Mouse (Mus musculus): ENCODE results near the gene Ptprg. TPM values are rescaled to one million over a fixed set of nuclear protein-coding genes. Genes with fewer than 3 reads are reported as not detected.

Gene Ptprg
- polyA plus RNA-seq, 1 experiment from 2014 or later: 42.3 TPM

DNA sequence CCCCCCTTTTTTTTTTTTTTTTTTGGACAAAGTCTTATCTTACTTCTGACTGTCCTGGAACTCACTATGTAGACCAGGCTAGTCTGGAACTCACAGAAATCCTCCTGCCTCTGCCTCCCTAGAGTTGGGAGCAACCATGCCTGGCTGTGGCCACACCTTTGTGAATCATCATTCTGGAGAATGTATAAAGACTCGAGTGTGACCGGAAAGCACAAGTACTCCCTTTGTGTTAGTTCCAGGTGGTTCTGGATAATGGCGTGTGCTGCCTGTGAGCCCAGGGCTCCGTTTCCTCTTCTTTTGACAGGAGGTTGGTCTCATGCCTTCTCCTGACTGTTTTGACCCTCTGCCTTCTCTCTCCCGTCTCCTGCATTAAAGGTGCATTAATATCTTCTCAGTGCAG, 41.0 kb downstream of the Ptprg start:
- H3K4me3 ChIP-seq (ENCODE audit: low read depth, low read length): no peak overlapping the region
- H3K27me3 ChIP-seq (ENCODE audit: control insufficient read depth, insufficient read depth, low read length): no peaks in the 10 kb centered on the region
- no peak for ATAC-seq (ENCODE audit: low read depth)
- H3K4me1 ChIP-seq (ENCODE audit: control insufficient read depth, insufficient read depth, low read length): peaks cover 6% of the 10 kb centered on the region; the same call in 1 of the 2 replicates
- no peaks in the 10 kb centered on the region for H3K36me3 ChIP-seq (ENCODE audit: control insufficient read depth, insufficient read depth, low read length)
- H3K9me3 ChIP-seq (ENCODE audit: control insufficient read depth, low read length): no peaks in the 10 kb centered on the region
- H3K4me2 ChIP-seq (ENCODE audit: low read depth, low read length): no peak overlapping the region
- no peak overlapping the region for H3K27ac ChIP-seq (ENCODE audit: low read depth, low read length)
- WGBS: 83% methylated on average over 5 of the region's 5 CpGs
- no peak overlapping the region for H3K9ac ChIP-seq (replicated peaks; ENCODE audit: low read depth, low read length)

DNA sequence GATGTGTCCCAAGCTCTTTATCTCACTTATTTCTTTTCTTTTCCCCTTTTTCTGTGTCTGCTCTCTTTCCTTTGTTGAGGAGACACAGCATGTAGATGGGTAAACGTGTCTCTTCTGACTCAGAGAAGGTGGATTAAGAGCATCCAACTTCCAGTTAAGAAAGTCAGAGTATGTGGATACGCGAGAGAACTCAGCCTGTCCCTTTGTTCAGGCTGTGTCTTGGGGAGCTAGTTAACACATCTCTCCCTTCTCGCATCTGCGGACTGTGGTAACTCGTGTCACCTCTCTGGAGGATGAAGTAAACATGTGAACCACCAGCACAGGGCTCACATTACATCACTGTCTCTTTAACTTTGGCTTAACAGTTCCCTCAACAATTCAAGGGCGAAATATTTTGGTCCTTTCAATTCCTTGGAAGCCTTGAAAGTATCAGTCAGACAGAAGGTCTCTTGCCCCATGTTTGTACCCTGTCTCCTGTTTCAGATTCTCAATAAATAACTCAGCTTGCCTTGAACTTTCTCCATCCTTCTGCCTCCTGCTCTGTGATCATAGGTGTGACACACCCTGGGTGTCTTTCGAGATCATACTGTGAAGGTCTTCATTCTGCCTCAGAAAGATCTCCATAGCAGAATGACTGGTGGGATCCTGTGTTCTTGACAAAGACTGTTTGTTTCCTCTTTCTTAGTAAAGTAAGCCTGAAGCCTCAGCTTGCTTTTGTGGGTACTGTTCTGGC, 51.0 kb downstream of the Ptprg start:
- Histone ChIP-seq H3K36me3 (ENCODE audit: control insufficient read depth, insufficient read depth, low read length) (no peaks in the 10 kb centered on the region), H3K4me3 (ENCODE audit: low read depth, low read length) (no peak overlapping the region), H3K4me1 (ENCODE audit: control insufficient read depth, insufficient read depth, low read length) (peaks cover 14% of the 10 kb centered on the region; the same call in 1 of the 2 replicates), H3K27me3 (ENCODE audit: control insufficient read depth, insufficient read depth, low read length) (no peaks in the 10 kb centered on the region), H3K4me2 (ENCODE audit: low read depth, low read length) (no peak overlapping the region), H3K9ac (replicated peaks; ENCODE audit: low read depth, low read length) (no peak overlapping the region), H3K9me3 (ENCODE audit: control insufficient read depth, low read length) (no peaks in the 10 kb centered on the region), H3K27ac (ENCODE audit: low read depth, low read length) (no peak overlapping the region)
- ATAC-seq (ENCODE audit: low read depth): no peak
- whole genome bisulfite sequencing: 75% methylated on average over 8 of the region's 8 CpGs

DNA sequence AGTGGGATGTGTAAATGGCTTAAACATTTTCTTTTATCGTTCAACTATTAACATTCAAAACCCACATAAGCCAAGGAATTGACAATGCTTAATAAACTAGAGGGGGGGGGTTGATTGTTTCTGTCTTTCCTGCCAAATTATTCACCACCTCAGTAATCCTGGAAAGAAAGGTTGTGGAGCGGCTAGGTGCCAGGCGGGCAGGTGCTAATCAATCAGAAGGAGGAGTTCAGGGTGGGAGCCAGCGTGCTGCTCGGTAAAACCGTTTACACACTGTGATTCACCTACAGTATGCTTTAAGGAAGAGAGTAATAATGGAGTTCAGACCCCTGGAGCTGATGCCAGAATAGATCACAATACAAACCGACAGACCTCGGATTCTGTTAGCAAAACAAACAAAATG, 55.0 kb downstream of the Ptprg start:
- no peaks in the 10 kb centered on the region for H3K36me3 ChIP-seq (ENCODE audit: control insufficient read depth, insufficient read depth, low read length)
- H3K9me3 ChIP-seq (ENCODE audit: control insufficient read depth, low read length): no peaks in the 10 kb centered on the region
- WGBS: 44% methylated on average over 8 of the region's 8 CpGs
- H3K4me1 ChIP-seq (ENCODE audit: control insufficient read depth, insufficient read depth, low read length): 0 out of 2 replicates have a peak, but pooled peaks cover 13% of the 10 kb centered on the region
- H3K4me2 ChIP-seq (ENCODE audit: low read depth, low read length): no peak overlapping the region
- H3K27me3 ChIP-seq (ENCODE audit: control insufficient read depth, insufficient read depth, low read length): no peaks in the 10 kb centered on the region
- no peak overlapping the region for H3K27ac ChIP-seq (ENCODE audit: low read depth, low read length)
- no peak for ATAC-seq (ENCODE audit: low read depth)
- H3K9ac ChIP-seq (replicated peaks; ENCODE audit: low read depth, low read length): no peak overlapping the region
- no peak overlapping the region for H3K4me3 ChIP-seq (ENCODE audit: low read depth, low read length)

DNA sequence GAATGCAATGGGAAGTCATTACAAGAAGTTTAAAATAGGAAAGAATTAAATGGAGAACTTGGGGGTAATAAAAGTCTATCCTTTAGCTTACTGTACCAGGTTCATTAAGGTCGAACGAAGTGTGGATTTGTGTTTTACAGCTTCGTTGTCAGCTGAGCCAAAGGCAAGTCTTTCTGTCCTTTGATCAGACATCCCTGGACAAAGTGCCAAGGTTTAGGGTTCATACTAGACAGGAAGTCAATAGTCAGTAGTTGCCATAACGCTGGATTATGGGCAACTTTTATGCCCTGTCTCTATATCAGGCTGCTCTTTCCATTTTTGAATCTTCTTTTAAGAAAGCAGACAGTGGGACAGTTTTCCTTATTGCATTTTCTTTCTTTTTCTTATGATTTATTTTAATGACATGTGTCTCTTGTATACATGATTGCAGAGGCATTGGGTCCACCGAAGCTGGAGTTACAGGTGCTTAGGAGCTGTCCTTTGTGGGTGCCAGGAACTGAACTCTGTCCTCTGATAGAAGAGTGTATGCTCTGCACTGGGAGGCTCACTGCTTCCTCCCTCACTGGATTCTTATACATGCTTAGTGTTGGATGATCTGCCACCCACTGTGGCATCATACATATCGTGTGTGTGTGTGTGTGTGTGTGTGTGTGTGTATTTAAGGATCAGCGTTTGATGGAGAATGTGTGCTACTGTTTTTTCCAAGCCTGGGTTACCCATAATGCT, 56.7 kb downstream of the Ptprg start:
- H3K36me3 ChIP-seq (ENCODE audit: control insufficient read depth, insufficient read depth, low read length): no peaks in the 10 kb centered on the region
- 0 out of 2 replicates have a peak, but pooled peaks cover 13% of the 10 kb centered on the region for H3K4me1 ChIP-seq (ENCODE audit: control insufficient read depth, insufficient read depth, low read length)
- H3K27me3 ChIP-seq (ENCODE audit: control insufficient read depth, insufficient read depth, low read length): no peaks in the 10 kb centered on the region
- ATAC-seq (ENCODE audit: low read depth): no peak
- no peaks in the 10 kb centered on the region for H3K9me3 ChIP-seq (ENCODE audit: control insufficient read depth, low read length)
- 78% methylated on average over 7 of the region's 7 CpGs for WGBS
- no peak overlapping the region for H3K4me3 ChIP-seq (ENCODE audit: low read depth, low read length)
- no peak overlapping the region for H3K9ac ChIP-seq (replicated peaks; ENCODE audit: low read depth, low read length)
- H3K27ac ChIP-seq (ENCODE audit: low read depth, low read length): no peak overlapping the region
- no peak overlapping the region for H3K4me2 ChIP-seq (ENCODE audit: low read depth, low read length)

DNA sequence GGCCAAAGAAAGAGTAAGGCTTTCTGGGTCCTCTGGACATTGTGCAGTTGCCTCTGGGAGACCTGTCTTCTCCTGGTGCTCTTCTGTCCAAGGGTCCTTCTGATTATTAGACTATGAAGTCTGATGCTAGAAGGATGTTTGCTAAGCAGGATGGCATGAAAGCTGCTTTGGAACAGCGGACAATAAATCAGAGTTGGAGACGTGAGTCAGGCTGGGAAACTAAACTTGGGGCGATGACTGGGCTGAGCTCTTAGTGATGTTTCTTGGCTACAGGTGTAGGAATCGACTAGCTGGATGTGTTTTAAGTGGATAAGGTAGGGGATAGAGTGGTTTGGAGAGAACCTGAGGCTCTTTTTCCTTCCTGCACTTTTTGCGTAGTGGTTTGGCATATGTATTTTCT, 59.1 kb downstream of the Ptprg start:
- Histone ChIP-seq H3K4me1 (ENCODE audit: control insufficient read depth, insufficient read depth, low read length) (0 out of 2 replicates have a peak, but pooled peaks cover 12% of the 10 kb centered on the region), H3K9me3 (ENCODE audit: control insufficient read depth, low read length) (no peaks in the 10 kb centered on the region), H3K36me3 (ENCODE audit: control insufficient read depth, insufficient read depth, low read length) (no peaks in the 10 kb centered on the region), H3K27ac (ENCODE audit: low read depth, low read length) (no peak overlapping the region), H3K27me3 (ENCODE audit: control insufficient read depth, insufficient read depth, low read length) (no peaks in the 10 kb centered on the region), H3K9ac (replicated peaks; ENCODE audit: low read depth, low read length) (no peak overlapping the region), H3K4me3 (ENCODE audit: low read depth, low read length) (no peak overlapping the region), H3K4me2 (ENCODE audit: low read depth, low read length) (no peak overlapping the region)
- WGBS: 78% methylated on average over 5 of the region's 5 CpGs
- no peak for ATAC-seq (ENCODE audit: low read depth)

DNA sequence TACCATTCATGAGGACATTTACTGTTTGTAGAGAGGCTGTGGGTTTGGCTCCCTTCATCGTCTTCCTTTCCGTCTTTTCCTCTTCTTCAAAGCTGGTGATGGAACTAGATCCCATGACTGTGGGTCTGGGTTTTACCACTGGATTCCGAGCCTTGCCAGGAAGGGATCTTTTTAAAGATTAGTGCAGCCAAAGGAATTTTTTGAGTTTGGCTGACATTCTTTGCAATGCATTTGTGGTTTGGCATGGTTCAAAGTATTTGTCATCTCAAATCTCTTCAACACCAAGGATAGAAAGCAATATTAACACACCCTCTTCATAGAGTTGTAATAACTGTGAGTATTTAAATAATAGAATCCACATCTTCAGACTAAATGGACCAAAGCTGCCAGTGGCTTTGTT, 59.8 kb downstream of the Ptprg start:
- Histone ChIP-seq H3K27ac (ENCODE audit: low read depth, low read length) (no peak overlapping the region), H3K4me3 (ENCODE audit: low read depth, low read length) (no peak overlapping the region), H3K36me3 (ENCODE audit: control insufficient read depth, insufficient read depth, low read length) (no peaks in the 10 kb centered on the region), H3K9ac (replicated peaks; ENCODE audit: low read depth, low read length) (no peak overlapping the region), H3K27me3 (ENCODE audit: control insufficient read depth, insufficient read depth, low read length) (no peaks in the 10 kb centered on the region), H3K9me3 (ENCODE audit: control insufficient read depth, low read length) (no peaks in the 10 kb centered on the region), H3K4me2 (ENCODE audit: low read depth, low read length) (no peak overlapping the region), H3K4me1 (ENCODE audit: control insufficient read depth, insufficient read depth, low read length) (0 out of 2 replicates have a peak, but pooled peaks cover 7% of the 10 kb centered on the region)
- no peak for ATAC-seq (ENCODE audit: low read depth)
- WGBS: 89% methylated on average over 3 of the region's 3 CpGs

DNA sequence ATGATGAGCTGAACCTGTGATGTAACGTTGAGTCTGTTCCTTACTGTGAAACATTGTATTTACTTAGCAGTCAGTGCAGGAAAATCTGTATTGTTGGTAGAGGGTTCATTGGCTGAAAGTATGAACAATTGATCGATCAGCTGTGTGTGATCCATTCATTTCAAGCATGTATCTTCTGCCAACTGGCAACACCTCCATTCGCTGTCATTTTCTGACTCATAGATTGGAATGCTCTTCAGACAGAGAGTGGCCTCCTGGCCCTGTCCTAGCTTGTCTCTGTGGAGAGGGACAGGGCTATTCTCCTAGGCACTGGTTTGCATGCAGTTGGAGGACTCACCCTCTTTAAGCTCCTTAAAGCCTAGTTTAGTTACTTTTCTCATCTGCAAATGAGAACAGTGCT, 62.4 kb downstream of the Ptprg start:
- no peak overlapping the region for H3K9ac ChIP-seq (replicated peaks; ENCODE audit: low read depth, low read length)
- WGBS: 78% methylated on average over 3 of the region's 3 CpGs
- H3K27me3 ChIP-seq (ENCODE audit: control insufficient read depth, insufficient read depth, low read length): no peaks in the 10 kb centered on the region
- no peak overlapping the region for H3K27ac ChIP-seq (ENCODE audit: low read depth, low read length)
- peaks cover 6% of the 10 kb centered on the region for H3K4me1 ChIP-seq (ENCODE audit: control insufficient read depth, insufficient read depth, low read length)
- H3K4me3 ChIP-seq (ENCODE audit: low read depth, low read length): no peak overlapping the region
- no peak for ATAC-seq (ENCODE audit: low read depth)
- no peak overlapping the region for H3K4me2 ChIP-seq (ENCODE audit: low read depth, low read length)
- H3K36me3 ChIP-seq (ENCODE audit: control insufficient read depth, insufficient read depth, low read length): no peaks in the 10 kb centered on the region
- H3K9me3 ChIP-seq (ENCODE audit: control insufficient read depth, low read length): no peaks in the 10 kb centered on the region

DNA sequence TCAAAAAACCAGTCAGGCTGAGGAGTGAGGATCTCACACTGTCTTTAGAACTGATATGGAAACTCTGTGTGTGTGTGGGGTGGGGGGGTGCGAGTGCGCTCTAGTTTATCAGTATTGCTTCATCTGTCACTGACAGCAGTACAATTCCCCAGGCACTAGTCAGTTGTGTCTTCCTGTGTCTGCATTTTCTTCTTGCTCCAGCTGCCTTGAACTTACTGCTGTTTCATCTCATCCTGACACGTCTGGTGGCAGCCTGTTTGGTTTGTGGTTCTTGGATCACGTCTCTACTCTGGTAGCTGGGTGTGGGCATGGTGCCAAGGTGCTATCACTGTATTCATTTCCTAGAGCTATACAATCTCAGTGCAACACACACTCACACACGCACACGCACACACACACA, 64.0 kb downstream of the Ptprg start:
- no peak overlapping the region for H3K27ac ChIP-seq (ENCODE audit: low read depth, low read length)
- 61% methylated on average over 6 of the region's 6 CpGs for WGBS
- no peaks in the 10 kb centered on the region for H3K27me3 ChIP-seq (ENCODE audit: control insufficient read depth, insufficient read depth, low read length)
- no peaks in the 10 kb centered on the region for H3K9me3 ChIP-seq (ENCODE audit: control insufficient read depth, low read length)
- no peaks in the 10 kb centered on the region for H3K36me3 ChIP-seq (ENCODE audit: control insufficient read depth, insufficient read depth, low read length)
- ATAC-seq (ENCODE audit: low read depth): no peak
- H3K4me3 ChIP-seq (ENCODE audit: low read depth, low read length): no peak overlapping the region
- H3K4me1 ChIP-seq (ENCODE audit: control insufficient read depth, insufficient read depth, low read length): peaks cover 14% of the 10 kb centered on the region
- no peak overlapping the region for H3K4me2 ChIP-seq (ENCODE audit: low read depth, low read length)
- no peak overlapping the region for H3K9ac ChIP-seq (replicated peaks; ENCODE audit: low read depth, low read length)

DNA sequence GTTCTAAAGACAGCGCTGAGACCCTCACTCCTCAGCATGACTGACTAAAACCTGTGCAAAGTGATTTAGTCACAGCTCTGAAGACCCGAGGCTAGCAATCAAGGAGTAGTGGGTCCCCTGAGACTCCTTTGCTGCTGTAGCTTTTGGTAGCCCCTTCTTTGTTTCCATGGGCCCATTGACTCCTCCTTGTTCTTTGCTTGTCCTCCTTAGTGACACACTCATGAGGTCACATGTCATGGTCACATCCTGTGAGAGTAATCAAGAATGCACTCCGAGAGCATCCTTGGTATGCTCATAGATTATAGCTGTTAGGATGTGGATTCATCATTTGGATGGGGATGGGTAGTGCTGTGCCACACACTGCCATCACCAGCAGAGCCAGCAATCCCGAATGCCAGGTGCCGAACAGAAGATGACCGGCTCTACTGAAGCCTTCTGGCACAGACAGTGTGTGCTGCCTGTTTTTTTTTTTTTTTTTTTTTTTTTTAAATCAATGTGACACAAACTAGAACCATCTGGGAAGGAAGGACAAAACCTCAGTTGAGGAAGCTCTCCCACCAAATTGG, 64.9 kb downstream of the Ptprg start:
- no peaks in the 10 kb centered on the region for H3K9me3 ChIP-seq (ENCODE audit: control insufficient read depth, low read length)
- H3K27me3 ChIP-seq (ENCODE audit: control insufficient read depth, insufficient read depth, low read length): no peaks in the 10 kb centered on the region
- WGBS: 55% methylated on average over 6 of the region's 6 CpGs
- H3K36me3 ChIP-seq (ENCODE audit: control insufficient read depth, insufficient read depth, low read length): no peaks in the 10 kb centered on the region
- H3K4me1 ChIP-seq (ENCODE audit: control insufficient read depth, insufficient read depth, low read length): peaks cover 14% of the 10 kb centered on the region
- H3K27ac ChIP-seq (ENCODE audit: low read depth, low read length): no peak overlapping the region
- no peak overlapping the region for H3K4me2 ChIP-seq (ENCODE audit: low read depth, low read length)
- peak; percentile 32; the same call in 1 of the 2 replicates for ATAC-seq (ENCODE audit: low read depth)
- H3K4me3 ChIP-seq (ENCODE audit: low read depth, low read length): no peak overlapping the region
- no peak overlapping the region for H3K9ac ChIP-seq (replicated peaks; ENCODE audit: low read depth, low read length)

Measured in neural tube, embryonic 14.5 days (tissue).